Mouse (Mus musculus) bone marrow macrophage, adult 2 months (primary cell): ENCODE measurements at regions not wholly inside any gene's neighbourhood (a gene's known extent, or its start where the extent isn't known, plus 50 kb on each side); places are given as distances from the start of the nearest gene placed in this dataset.

Experiments used
- H3K27ac ChIP-seq: 2 replicates; pipeline ENCODE4 v1.5.1; 2012; ENCODE audit warnings: low read depth, low read length; ENCODE audit not compliant: insufficient read depth
- H3K4me1 ChIP-seq: 2 replicates; pipeline ENCODE4 v1.6.1; 2012; ENCODE audit warnings: low read length; ENCODE audit not compliant: control insufficient read depth, insufficient read depth
- H3K4me3 ChIP-seq: 2 replicates; pipeline ENCODE4 v1.5.1; 2012; ENCODE audit warnings: mild to moderate bottlenecking, low read length, moderate library complexity; ENCODE audit not compliant: insufficient read depth
- CTCF ChIP-seq: IDR thresholded peaks from 2 replicates; pipeline ENCODE4 v1.5.1; 2012; ENCODE audit warnings: low read depth, mild to moderate bottlenecking, low read length, moderate library complexity
- POLR2A ChIP-seq: IDR thresholded peaks from 2 replicates; pipeline ENCODE4 v1.6.1; 2012; ENCODE audit warnings: mild to moderate bottlenecking, low read depth, low read length, borderline replicate concordance

DNA sequence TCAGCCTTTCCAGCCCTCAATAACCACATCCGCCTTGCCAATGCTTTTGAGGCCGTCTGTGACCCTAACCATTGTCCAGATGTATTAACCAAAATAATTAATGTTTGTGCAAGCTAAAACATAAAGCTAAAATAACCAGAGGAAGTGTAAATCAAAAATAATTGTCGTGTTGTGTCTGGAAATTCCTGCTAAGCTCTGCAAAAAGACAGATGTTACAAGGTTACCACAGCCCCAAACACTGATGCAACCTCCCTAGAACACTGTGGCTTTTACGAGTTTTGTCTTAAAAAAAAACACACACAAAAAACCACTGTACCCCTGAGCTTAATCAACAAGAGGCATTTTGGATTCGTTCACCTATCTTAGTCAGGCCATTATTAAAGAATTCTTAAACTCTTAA lies 90.5 kb upstream of the 1700021F07Rik start:
- no peak overlapping the region for H3K4me3 ChIP-seq
- no peaks in the 10 kb centered on the region for H3K4me1 ChIP-seq
- no peak overlapping the region for H3K27ac ChIP-seq
- no peak for TF ChIP-seq CTCF
- no peak for TF ChIP-seq POLR2A

DNA sequence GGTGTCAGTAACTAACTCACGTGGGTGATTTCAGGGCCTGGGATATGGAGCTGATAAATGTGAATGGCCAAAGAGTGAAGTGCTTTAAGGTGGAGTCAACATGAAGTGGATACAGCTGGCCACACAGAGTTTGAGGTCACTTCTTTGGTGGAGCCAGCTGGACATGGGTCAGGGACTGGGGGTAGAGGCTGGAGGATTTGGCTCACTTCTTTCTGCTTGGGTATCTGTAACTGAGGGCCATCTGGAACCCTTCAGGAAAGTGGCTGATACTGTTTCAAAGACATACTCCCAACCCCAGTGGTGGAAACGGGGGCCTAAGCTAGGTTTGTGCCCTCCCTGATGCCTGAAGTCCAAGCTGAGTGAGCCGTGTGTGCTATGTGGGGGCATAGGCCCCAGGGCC lies 90.1 kb upstream of the 1700021F07Rik start:
- Histone ChIP-seq H3K4me3 (no peak overlapping the region), H3K4me1 (no peaks in the 10 kb centered on the region), H3K27ac (no peak overlapping the region)
- TF ChIP-seq POLR2A (no peak), CTCF (no peak)

DNA sequence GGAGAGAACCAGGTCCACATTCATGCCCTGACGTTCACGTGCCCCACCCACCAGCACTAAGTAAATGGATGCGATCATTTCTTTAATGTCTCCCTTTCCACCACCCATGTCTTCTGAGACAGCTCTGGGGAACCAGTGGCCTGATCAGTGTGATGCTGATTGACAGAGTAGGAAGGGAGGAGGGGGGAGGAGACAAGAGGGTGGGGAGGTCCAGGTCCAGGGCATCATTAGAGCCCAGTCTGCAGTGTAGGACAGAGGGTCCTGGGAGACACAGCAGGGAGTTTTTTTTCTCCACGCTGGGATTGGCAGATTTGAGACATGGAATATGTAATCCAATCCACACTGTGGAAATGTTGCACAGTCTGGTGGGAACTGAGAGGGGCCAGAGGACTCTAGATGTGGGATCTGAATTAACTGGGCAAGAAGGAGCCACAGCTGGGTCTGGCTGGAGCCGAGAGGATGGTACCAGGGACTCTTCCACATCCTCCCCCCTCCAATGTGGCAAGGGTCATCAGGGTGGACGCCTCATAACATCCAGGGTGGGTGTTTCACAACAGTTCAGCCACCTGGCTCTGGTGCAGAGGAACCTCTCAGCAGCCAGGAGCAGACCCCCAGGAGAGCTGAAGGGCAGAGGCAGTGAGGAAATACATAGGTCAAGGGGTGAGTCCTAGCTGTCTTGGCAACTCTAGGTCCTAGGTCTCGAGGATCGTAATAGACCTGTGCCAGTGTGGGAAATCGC lies 89.3 kb upstream of the 1700021F07Rik start:
- no peaks in the 10 kb centered on the region for H3K4me1 ChIP-seq
- TF ChIP-seq CTCF (no peak), POLR2A (no peak)
- H3K4me3 ChIP-seq: no peak overlapping the region
- no peak overlapping the region for H3K27ac ChIP-seq

DNA sequence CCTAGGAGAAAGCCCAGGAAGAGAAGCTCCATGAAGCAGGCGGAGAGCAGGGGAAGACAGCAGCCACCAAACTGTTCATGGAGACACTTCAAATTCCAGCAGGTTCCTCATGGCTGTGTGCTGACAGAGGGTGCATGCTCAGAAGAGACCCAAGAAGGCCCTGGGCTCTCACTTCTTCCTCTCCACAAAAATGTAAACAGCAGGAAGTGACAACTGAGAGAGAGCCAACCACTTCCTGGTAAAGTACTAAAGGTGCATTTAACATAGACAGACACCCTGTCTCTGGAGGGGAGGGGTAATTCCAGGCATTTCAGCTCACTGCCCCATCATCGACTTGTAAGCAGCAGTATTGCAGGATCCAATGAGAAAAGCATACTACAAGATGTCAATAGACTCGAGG lies 85.8 kb upstream of the 1700021F07Rik start:
- Histone ChIP-seq H3K4me1 (no peaks in the 10 kb centered on the region), H3K4me3 (no peak overlapping the region), H3K27ac (no peak overlapping the region)
- TF ChIP-seq CTCF (no peak), POLR2A (no peak)

DNA sequence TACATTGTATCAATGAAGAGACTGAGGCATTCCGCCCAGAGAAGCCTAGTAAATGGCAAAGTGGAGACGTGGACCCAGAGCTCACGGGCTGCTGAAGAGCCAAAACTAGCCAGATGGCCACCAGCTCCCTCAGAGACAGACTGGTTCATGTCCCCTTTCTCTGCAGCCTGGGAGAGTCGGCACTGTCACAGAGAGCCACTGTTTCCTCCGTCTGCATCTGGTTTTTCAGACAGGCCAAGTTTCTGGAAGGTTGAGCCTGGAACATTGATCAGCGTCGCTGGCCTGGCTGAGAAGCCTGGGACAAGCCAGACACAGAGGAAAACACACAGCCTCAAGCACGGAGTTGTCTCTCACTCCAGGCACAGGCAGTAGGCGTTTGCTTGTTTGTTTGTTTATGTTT lies 83.4 kb upstream of the 1700021F07Rik start:
- Histone ChIP-seq H3K4me3 (no peak overlapping the region), H3K4me1 (no peaks in the 10 kb centered on the region), H3K27ac (no peak overlapping the region)
- TF ChIP-seq POLR2A: no peak

DNA sequence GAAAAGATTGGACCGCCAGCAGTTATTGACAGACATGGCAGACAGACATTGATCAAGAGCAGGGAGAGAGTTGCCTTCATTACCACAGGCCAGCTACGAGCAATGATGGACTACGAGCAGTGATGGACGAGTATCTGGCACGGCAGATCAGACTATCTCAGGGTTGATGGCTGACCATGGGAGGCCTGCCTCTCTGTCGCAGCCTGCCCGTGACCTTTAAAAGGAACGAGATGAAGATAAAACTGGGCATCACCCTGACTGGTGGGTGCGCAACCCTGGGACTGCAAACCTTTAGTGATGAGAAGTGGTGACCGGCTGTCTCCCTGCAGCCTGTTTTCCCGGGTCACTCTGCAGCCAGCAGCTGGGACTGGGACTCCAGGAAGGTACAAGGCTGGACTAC lies 80.3 kb upstream of the 1700021F07Rik start:
- Histone ChIP-seq H3K4me3 (no peak overlapping the region), H3K4me1 (no peaks in the 10 kb centered on the region), H3K27ac (no peak overlapping the region)
- TF ChIP-seq CTCF (no peak), POLR2A (no peak)

DNA sequence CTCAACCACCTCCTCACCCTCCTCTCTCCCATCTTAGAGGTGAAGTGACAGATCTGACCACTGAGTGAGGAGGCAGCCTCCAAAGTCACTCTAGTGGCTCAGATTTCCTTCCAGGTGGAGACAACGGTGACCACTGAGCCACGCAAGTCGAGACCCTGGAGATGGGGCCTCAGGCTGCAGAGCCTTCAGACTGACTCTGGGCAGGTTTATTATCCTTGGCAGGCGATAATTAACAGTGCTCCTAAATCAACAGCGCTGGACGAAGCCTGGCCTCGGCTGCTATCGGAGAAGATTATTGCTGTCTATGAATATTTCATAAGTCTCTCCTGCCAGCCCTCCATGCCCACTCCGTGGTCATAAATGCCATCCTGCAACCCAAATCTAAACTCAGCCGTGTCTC lies 79.1 kb upstream of the 1700021F07Rik start:
- no peak overlapping the region for H3K4me3 ChIP-seq
- H3K27ac ChIP-seq: no peak overlapping the region
- no peaks in the 10 kb centered on the region for H3K4me1 ChIP-seq
- TF ChIP-seq CTCF: no peak
- TF ChIP-seq POLR2A: no peak

DNA sequence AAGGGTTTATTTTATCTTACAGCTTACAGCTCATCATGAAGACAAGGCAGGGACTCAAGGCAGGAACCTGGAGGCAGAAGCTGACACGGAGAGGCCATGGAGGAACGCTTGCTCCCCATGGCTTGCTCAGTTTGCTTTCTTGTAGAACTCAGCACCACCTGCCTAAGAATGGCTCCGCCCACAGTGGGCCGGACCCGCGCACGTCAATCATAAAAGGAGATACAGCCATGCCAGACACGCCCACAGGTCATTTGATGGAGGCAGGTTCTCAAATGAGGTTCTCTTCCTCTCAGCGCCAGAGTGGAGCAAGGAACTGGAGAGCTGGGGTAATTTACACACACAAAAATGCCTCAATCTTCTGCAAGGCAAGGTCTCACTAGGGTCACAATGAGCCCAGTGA lies 78.0 kb upstream of the 1700021F07Rik start:
- no peak overlapping the region for H3K4me3 ChIP-seq
- no peaks in the 10 kb centered on the region for H3K4me1 ChIP-seq
- no peak overlapping the region for H3K27ac ChIP-seq
- TF ChIP-seq CTCF (no peak), POLR2A (no peak)

DNA sequence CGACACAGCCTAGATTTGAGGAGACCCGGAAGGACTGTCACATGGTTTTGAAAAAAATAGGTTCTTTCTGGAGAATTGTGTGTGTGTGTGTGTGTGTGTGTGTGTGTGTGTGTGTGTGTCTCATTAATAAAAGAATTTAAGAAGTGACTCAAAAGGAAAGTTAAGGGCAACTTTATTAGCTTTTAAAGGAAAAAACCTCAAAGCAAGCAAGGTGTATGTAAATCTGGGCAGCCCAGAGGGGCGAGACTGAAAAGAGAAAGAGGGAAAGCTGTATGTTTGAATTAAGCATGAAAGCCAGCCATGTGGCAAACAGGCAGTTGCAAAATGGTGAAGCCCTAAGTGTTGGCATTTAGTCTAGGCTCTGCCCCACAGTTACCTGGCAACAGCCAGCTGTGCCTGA lies 77.3 kb upstream of the 1700021F07Rik start:
- TF ChIP-seq POLR2A (no peak), CTCF (no peak)
- no peak overlapping the region for H3K4me3 ChIP-seq
- H3K27ac ChIP-seq: no peak overlapping the region
- H3K4me1 ChIP-seq: no peaks in the 10 kb centered on the region

DNA sequence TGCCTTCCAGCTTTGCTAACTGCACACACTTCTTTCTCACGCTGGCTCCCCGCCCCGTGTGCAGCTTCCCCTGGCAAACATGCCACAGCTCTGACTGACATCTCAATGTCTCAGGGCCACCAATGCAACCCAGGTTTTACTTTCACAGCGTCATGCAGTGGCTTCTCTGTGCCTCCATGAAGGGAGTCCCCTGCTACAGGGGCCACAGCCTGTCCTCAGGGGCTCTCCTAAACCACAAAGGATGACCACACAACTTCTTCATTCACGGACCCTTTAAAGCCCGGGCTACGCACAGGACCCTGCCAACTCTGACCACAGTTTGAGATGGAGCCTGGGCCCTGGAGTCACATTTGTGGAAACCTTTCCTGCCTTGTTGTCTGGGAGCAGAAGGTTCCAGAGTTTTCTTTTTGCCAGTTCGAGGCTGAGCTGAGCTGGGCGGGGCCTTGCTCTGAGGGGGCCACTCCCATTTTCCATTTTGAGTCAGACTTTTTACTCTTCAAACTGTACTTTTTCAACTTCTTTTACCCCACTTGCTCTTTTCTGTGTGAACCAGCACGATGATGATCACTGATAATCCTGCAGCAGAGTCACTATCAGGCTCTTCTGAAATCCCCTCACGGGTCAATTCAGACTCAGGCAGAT lies 73.7 kb upstream of the 1700021F07Rik start:
- Histone ChIP-seq H3K4me3 (no peak overlapping the region), H3K27ac (no peak overlapping the region), H3K4me1 (peaks cover 3% of the 10 kb centered on the region; the same call in 1 of the 2 replicates)
- no peak for TF ChIP-seq CTCF
- TF ChIP-seq POLR2A: no peak
